Mouse (Mus musculus) frontal cortex, postnatal 10 days (tissue): Measurements from ENCODE around the gene Rack1.
"Not testable (repeated sequence)": the region's sequence is repeated elsewhere in the genome, so short reads cannot be mapped to it uniquely, and the experiment has no call there.

Source experiments
- DNase-seq, 2 experiments: peaks; one replicate each; pipeline ENCODE4 v3.0.0; 2022; ENCODE audit warnings: low spot score in 2 of 2, mixed read lengths in 1 of 2

The Rack1 gene

DNA sequence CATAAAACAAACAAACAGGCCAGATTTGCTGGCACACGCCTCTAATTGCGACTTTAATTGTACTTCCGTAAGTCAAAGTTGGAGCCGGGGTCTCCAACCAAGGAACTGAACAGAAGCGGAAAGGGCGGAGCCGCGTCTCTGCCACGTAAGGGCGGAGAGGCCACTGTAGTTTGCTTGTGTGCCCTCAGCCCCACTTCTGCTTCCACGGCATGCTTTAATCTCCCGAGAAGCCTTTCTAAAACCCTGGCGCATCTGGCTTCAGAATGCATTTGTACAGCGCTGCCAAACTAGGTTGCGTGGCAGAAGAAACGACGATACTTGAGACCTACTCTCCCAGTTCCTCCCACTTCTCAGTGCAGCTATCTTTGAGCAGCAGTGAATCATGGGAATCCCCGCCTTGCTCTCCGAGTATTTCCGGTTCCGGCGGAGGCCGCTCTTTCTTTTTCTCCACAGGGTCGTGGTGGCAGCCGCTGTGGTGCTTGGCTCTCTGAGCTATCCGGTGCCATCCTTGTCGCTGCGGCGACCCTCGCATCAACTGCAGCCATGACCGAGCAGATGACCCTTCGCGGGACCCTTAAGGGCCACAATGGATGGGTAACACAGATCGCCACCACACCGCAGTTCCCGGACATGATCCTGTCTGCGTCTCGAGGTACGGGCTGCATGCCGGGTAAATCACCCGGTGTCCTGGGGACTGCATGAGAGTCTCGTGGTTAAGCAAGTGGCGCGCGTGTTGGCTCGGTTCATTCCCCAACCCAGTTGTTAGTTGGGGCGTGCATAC is at the start of gene Rack1:
Rack1 (plus strand) TSS at position 412 of the 781 bp plus-strand sequence.
- peak; percentile 79 to 87 for DNase-seq

DNA sequence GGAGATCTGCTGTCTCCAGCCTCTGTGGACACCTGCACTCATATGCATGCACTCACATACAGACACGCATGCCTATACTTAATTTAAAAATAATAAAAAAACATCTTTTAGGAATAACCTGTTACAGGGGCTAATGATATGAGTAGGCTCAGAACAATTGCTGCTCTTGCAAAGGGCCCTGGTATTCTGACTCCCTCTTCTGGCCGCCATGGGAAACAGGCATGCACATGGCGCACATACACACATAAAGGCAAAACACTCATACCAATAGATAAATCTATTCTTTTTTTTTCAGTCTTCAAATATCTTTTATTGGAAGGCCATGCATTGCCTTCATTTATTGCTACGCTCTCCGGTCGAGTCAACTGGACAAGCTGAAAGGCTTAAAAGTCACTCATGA is 49.7 kb upstream of the Rack1 start:
- no peak for DNase-seq

DNA sequence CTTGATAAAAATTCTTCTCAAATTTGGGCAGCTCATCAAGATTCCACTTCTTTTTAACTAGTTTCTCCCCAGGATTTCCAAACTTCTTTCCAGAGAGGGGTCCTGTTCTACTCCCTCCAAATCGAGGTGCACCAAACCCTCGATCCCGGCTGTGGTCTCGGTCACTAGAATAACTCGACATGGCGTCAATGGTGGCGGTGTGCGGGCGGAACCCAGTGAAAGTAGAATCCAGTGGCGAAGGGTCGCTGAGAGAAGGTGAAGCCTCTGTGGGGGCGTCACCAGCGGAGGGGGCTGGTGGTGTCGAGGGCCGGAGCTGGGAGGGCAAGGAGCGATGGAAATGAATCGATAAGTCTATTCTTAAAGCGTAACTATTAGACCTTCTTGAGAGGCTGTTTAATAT is 46.6 kb upstream of the Rack1 start:
- DNase-seq: not testable (repeated sequence)

DNA sequence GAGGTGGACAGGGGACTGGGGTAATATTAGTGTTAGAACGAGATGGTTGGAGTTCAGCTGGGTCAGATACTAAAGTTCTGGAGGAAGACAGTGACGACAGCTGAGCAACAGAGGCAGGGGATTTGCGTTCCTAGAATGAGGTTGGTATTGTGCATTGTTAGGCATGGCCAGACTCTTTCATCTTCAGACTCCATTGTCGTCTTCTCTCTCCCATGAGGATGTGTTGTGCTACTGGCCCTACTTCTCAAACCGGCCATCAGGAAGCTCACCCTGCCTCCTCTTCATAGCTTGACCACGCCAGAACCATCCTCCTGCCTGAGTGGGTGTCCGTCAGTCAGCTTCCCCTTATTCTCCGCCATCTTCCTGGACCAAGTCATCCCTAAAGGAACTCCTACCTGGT is 41.1 kb upstream of the Rack1 start:
- no peak for DNase-seq

DNA sequence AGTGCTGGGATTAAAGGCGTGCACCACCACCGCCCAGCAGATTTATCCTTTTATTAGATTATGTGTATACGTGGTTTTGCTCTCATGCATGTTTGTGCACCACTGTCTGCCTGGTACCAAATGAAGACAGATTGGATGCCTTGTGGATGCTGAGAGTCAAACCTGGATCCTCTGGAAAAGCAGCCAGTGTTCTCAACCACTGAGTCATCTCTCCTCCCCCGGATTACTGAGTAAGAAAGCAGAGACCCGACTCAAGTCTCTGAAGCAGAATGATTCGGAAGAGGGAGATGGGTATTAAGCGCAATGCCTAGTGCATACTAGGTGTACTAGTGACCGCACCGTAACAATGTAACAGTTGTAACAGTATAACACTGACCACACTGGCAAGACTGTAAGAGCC is 36.0 kb upstream of the Rack1 start:
- no peak for DNase-seq

DNA sequence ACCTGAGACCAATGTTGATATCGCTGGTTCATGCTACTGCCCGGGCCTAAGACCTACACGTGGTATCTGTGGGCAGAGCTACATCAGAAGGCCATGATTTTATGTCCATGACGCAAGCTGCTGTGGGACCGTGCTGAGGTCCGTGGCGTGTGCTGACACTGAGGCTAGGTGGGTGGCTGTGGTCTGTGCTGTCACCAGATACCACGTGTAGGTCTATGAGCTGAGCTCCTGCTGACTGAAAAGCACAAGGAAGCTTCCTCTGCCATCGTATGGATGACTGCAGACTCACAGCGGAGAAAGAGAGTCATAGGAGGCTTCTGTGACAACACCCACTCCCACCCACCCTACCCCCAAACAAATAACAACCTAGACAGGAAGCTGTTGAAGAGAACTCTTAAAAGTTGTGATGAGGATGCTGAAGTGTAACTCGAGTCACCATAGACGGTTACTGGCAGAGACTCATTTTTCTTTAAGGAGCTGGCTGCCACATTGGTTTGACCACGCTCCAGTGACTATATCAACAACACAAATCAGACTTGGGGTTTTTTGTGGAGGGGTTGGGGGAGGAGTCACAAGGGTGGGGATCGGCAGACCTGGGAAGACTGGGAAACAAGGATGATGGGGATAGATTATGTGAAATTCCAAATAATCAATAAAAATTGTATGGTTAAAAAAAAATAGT is 32.8 kb upstream of the Rack1 start:
- no peak for DNase-seq

DNA sequence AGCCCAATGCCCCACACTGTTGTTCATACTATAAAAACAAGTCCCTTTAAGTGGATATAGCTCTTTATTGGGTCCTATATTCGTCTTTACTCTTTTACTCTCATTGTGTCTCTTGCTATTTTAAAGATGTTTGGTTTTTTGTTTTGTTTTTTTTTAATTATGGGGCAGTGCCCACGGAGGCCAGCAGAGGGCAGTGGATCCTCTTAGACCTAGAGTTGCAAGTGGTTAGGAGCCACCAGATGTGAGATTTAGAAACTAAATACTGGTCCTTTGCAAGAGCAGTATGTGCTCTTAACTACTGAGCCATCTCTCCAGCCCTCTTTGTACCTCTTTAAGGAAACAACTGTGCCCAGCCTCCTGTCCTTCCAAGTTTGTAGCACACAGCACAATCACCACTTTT is 28.4 kb upstream of the Rack1 start:
- DNase-seq: no peak

DNA sequence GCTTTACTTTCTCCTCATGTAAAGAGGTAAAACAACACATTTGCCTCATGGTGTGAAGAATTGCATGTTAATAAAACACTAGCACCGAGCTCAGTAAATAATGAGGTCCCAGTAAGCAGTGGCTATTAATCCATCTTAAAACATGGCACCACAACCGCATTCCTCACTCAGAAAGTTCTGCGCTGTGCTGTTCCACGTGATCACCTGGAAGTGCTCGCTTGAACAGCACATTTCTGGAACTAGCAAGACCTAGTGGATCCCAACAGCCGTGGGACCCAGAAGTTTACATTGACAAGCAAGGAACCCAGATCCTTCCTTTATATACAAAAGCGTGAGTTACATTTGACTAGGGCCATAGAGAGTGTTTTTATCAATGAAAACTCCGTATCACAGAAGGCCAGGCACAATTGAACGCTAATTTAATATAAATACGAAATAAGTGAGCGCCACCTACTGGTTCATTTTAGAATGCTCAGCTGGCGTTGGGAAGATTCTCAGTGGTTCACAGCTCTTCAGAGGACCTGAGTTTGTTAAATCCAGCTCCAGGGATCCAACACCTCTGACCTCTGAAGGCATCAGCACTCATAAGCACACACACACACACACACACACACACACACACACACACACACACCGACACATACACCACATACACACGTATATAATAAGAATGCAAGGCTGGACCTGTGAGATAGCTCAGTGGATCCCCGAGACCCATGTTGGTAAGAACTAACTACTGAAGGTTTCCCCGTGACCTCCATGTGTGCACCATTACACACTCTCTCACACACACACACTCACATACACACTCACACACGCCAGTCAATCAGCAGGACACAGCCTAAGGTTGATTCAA is 25.5 kb upstream of the Rack1 start:
- peak in 1 of 2 experiments; percentile 48 for DNase-seq

DNA sequence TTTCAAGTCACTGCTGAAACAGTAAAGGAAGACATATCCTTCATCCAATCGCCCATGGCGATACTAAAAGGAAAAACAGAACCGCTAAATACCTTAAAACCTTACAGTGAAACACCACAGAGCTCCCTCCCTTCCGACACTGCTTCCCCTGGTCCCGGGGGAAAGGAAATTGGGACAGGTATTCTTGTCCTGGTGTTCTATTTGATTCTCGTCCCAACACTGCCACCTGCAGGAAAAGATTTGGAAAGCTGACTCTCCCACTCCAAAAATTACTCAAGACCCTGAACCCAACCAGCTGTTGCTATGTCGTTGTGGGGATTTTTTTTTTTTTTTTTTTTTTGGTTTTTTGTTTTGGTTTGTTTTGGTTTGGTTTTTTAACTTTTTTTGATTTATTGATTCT is 24.6 kb upstream of the Rack1 start:
- DNase-seq: peak in 1 of 2 experiments; percentile 62

DNA sequence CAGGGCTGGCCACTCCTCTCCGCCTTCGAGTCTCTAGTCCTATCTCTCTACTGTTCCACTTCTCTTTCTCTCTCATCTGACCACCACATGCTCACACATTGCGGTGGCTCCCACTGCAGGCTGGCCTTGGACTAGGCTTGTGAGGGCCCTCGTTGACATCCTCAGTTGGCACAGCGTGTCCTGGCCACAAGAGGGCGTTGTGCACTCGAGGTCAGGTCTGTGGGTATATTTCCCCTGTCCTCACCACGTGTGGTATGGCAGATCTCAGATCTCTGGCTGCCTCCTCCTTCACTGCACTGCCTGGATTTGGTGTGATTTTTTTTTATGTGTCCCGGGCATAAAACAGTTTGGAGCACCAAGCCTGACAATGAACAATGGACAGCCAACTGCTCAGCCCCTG is 23.5 kb upstream of the Rack1 start:
- no peak for DNase-seq

DNA sequence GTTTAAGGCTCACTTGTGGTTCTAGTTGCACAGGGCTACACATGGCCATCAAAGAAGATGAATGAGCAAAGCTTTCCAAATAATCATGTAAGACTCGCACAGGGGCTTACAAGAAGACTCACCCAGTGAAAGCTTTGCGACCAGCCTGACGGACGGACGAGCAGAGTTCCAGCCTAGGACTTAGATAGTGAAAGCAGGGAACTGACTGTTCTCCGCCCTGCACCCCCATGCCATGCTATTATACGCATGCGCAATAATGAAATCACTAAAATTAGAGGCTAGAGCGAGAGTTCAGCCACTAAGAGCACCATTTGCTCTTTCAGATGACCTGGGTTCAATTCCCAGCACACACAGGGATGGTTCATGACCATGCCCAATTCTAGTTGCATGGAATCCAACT is 22.8 kb upstream of the Rack1 start:
- DNase-seq: no peak

DNA sequence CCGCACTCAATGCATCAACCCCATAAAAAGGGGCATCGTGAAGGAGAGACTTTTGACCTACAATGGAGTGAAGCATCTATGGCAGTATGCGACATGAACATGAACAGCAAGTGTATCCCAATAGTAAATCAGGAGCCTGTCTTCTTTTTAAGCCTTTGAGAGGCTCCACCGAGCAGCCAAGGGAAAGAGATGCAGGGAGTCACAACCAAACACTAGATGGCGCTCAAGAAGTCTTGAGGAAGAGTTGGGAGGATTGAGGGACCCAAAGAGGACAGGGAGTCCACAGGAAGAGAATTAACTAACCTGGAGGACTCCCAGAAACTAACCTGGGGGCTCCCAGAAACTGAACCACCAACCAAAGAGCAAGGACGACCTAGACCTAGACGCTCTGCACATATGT is 20.7 kb upstream of the Rack1 start:
- DNase-seq: no peak

DNA sequence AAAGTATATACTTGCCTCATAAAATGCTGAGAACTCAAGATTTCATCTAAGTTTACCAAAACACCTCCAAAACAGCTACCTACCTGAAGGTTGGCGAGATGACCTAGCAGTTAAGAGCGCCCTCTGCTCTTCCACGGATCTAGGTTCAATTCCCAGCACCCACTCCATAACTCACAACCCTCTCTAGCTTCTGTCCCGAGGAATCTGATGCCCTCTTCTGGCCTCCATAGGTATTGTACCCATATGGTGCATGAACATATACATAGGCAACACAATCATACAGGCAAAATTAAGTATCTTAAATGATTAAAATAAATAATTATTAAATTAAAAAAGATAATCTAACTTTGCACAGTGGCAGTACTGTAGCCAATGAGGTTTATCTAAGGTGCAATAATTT is 17.9 kb upstream of the Rack1 start:
- no peak for DNase-seq

DNA sequence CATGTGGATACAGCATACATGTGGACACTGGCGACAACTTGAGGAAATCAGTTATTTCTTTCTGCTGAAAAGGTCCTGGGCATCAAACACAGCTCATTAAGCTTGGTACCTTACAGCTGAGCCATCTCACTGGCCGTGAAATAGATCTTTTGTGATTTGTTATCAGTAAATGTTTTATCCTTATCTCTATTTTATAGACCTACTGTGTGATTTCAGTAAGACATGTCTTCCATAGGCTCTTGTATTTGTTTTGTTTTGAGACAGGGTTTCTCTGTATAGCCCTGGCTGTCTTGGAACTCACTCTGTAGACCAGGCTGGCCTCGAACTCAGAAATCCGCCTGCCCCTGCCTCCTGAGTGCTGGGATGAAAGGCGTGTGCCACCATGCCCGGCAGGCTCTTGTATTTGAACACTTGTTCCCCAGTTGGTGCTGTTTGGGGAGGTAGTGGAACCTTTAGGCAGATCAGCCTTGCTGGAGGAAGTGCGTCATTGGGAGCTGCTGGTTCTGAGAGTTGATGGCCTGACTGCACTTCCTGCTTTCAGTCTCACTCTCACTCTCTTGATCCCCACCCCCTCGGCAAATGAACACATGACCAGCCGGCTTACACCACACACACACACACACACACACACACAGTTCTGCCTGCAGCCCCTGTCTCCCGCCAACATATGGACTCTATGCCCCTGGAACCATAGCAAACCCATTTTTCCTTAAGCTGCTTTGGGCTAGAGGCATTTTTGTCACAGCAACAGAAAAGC is 12.5 kb upstream of the Rack1 start:
- no peak for DNase-seq

DNA sequence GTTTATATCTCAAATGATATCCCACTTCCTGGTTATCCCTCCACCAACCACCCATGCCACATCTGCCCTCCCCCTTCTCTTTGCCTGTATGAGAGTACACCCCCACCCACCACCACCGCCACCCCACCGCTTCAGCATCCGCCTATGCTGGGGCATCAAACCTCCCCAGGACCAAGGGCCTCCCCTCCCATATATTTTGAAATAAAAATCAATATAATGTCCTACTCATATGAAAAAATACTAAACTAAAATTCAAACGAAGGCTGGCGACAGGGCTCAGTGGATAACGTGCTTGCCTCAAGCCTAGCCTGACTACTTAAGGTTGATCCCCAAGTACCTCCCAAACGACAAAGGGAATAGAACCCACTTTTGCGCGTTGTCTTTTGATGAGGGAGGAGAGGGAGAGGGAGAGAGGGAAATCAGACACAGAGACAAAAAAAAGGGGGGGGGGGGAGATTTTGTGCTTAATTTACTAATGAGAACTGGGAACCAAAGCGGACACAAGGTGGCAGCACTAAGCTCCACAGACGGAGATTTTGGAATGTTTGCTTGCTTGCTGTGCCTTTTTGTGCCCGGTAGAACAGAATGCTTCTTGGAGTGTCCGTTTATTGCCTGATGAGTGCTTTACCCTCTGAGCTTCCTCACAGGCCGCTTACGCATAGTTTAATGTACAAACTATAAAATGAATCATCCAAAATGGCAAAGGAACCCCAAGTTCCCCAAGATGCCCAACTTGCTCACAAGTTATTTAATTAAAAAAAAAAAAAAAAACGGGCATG is 11.6 kb upstream of the Rack1 start:
- peak in 1 of 2 experiments; percentile 70 for DNase-seq

DNA sequence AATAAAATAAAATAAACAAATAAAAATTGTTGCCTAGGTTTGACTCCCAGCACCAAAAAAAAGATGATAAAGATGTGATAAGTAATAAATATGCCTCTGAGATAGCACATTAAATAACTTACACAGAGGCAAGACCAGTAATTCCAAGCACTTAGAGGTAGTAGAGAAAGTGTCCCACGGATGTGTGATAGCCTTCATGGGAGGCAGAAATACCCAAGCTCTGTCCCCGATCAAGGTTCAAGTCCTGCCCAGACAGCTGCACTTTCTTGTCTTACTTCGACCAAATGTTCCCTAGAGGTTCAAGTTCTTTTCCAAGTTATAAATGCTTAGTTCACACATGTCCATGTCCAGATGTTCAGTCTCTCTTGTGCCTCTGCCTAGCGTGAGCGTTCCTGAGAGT is 10.9 kb upstream of the Rack1 start:
- no peak for DNase-seq

DNA sequence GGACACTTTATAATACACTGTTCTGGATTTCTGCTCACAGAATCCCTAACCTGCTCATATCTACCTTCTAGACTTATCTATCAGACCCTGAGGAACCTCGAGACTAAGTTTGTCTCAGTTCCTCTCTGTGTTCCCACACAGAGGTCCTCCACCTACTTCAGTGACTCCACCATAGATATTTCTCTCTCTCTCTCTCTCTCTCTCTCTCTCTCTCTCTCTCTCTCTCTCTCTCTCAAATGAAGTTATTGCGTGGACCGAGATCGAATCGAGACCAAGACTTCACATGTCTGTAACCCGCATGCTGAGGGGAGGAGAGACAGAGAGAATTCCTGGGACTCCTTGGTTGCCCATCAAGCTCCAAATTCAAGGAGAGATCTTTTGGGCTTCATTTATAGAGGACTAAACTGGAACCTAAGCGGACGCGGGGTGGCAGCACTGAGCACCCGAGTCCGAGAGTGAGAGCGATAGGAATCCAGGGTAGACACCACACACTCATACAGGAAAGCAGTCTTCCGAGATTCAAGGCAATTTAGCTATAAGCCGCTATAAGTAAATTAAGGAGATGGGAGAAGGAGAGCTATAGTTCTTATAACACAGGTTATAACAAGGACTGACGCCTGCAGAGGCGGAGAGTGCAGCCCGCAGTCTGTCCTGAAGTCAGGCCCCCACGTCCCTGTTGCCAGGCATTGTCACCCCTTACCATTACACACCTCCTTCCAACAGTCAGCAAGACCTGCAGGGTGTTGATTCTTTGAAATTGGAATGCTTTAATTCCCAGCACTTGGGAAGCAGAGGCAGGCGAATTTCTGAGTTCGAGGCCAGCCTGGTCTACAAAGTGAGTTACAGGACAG is 9.9 kb upstream of the Rack1 start:
- peak; percentile 63 to 80 for DNase-seq

DNA sequence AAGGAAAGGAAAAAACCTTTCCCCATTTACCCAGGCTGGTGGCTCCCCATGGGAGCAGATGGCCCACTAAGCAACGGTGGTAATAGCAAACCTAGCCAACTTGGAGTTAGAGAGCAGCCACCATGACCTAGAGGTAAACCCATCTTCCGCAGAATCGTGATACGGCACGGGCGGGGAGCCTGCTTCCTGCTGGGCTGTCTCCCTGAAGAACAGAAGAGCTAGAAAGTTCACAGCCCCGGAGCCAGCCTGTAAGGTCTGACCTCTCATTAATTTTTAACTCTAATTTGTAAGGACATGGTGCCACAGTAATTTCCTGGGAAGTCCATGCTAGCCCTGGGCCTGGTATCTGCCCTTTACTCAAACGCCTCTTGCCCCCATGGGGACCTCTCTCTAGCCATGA is 9.2 kb upstream of the Rack1 start:
- DNase-seq: no peak

DNA sequence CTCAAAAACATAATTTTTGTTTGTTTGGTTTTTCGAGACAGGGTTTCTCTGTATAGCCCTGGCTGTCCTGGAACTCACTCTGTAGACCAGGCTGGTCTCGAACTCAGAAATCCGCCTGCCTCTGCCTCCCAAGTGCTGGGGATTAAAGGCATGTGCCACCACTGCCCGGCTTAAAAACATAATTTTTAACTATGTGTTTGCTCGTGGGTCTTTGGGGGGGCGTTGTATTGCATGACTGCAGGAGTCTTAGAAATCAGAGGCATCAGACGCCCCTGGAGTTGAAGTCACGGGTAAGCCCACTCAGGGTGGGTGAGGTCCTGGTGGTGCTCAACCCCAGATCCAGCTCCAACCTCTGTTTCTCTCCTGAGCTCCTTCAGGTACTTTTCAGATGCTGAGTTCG is 8.2 kb upstream of the Rack1 start:
- DNase-seq: not testable (repeated sequence)

DNA sequence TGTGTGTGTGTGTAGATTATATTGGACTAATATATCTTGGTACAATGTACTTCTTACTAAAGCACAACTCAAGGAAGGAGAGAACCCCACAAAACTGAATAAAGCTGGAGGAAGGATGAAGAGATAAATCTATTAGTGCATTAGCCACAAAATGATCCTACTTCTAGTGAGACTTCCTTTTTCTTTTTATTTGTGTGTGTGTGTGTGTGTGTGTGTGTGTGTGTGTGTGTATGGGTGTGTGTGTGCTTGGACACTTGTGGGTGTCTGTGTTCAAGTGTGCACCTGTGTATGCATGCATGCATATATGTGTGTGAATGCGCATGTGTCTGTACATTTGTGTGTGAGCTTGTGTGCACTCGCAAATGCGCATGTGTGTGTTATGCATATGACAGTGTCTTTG is 6.9 kb upstream of the Rack1 start:
- no peak for DNase-seq
